27 mouse cellular contexts compared by ENCODE assay signal in the genomic region with DNA sequence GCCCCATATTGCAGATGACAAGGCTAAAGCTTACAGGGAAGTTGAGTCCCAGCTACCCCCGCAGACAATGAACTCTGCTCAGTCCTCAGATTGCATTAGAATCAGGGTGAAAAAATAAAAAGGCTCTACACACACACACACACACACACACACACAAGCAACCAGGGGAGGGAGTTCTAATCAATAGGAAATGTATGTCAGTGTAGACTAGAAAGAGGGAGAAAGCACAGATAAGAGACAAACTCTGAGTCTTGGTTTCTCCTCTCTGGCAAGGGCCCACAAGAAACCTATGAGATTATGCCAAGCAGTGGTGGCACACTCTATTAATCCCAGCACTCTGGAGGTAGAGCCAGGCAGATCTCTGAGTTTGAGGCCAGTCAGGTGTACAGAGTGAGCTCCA.
"Had no signal": no experiment of that assay in that cellular context is flagged by ENCODE, and none has a peak within 500 bp of the region (broad histone marks: within the 10 kb centered on the region; RNA-seq: fewer than 3 reads in every experiment).

No protein-coding gene starts in this region.

- H3K4me3 ChIP-seq: embryonic facial prominence, embryonic 10.5 days; embryonic facial prominence, embryonic 12.5 days; embryonic facial prominence, embryonic 13.5 days; embryonic facial prominence, embryonic 15.5 days; erythroblast, embryonic 14.5 days; forebrain, embryonic 10.5 days; forebrain, embryonic 12.5 days; forebrain, embryonic 13.5 days; forebrain, embryonic 15.5 days; gastrocnemius, adult 2 months; heart, adult 2 months had no signal

- H3K36me3 ChIP-seq: embryonic facial prominence, embryonic 10.5 days; embryonic facial prominence, embryonic 12.5 days; embryonic facial prominence, embryonic 13.5 days; embryonic facial prominence, embryonic 15.5 days; forebrain, embryonic 10.5 days; forebrain, embryonic 12.5 days; forebrain, embryonic 15.5 days had no signal

- DNase-seq: cerebellum, adult 2 months; cerebellum, adult 8-10 months; cerebellum, adult 9-10 months; cerebellum, adult 9-11 months; cerebellum, postnatal 14 days; cerebellum, postnatal 25 days; cerebellum, postnatal 36 days; embryo, embryonic 11 days; forebrain, postnatal 0 days; gastrocnemius, adult 2 months; gastrocnemius, postnatal 10 days; gastrocnemius, postnatal 14 days; gastrocnemius, postnatal 25 days; gastrocnemius, postnatal 36 days; heart, adult 11 months; heart, adult 2 months had no signal

- H3K9ac ChIP-seq: embryonic facial prominence, embryonic 12.5 days; embryonic facial prominence, embryonic 13.5 days; embryonic facial prominence, embryonic 15.5 days; forebrain, embryonic 12.5 days; forebrain, embryonic 13.5 days; forebrain, embryonic 15.5 days; forebrain, postnatal 0 days had no signal

- H3K27me3 ChIP-seq: embryonic facial prominence, embryonic 13.5 days; embryonic facial prominence, embryonic 15.5 days; forebrain, embryonic 13.5 days; forebrain, embryonic 15.5 days had no signal

- ATAC-seq: forebrain, embryonic 13.5 days; forebrain, embryonic 14.5 days; forebrain, embryonic 15.5 days; forebrain, embryonic 16.5 days; forebrain, postnatal 0 days had no signal

- H3K27ac ChIP-seq: embryonic facial prominence, embryonic 10.5 days; embryonic facial prominence, embryonic 12.5 days; embryonic facial prominence, embryonic 13.5 days; embryonic facial prominence, embryonic 15.5 days; forebrain, embryonic 10.5 days; forebrain, embryonic 12.5 days; forebrain, embryonic 13.5 days; forebrain, embryonic 15.5 days; gastrocnemius, adult 2 months; heart, adult 2 months had no signal

- H3K9me3 ChIP-seq: embryonic facial prominence, embryonic 10.5 days; embryonic facial prominence, embryonic 12.5 days; embryonic facial prominence, embryonic 13.5 days; embryonic facial prominence, embryonic 15.5 days; forebrain, embryonic 10.5 days; forebrain, embryonic 12.5 days; forebrain, embryonic 13.5 days; forebrain, embryonic 15.5 days had no signal

- H3K4me2 ChIP-seq: embryonic facial prominence, embryonic 12.5 days; embryonic facial prominence, embryonic 13.5 days; embryonic facial prominence, embryonic 15.5 days; forebrain, embryonic 12.5 days; forebrain, embryonic 13.5 days; forebrain, embryonic 15.5 days had no signal
